Mouse (Mus musculus) stomach, embryonic 14.5 days (tissue): ENCODE data around the gene Siah3. TPM values are rescaled to one million over a fixed set of nuclear protein-coding genes. Genes with fewer than 3 reads are reported as not detected.

Experiments
- ATAC-seq: fragments of 200-750 bp; cut with Nextera tagmentation; 2 replicates; pipeline ENCODE4 v1.8.0; 2017; ENCODE audit warnings: low read depth, moderate TSS enrichment; ENCODE audit not compliant: insufficient number of reproducible peaks, insufficient read depth, low FRiP score
- H3K27ac ChIP-seq: fragments of 300-500 bp; sonication (generic); 2 replicates; pipeline ENCODE4 v1.5.1; 2014; ENCODE audit warnings: mild to moderate bottlenecking, low read length, moderate library complexity, mixed read lengths
- H3K27me3 ChIP-seq: fragments of 300-500 bp; sonication (generic); 2 replicates; pipeline ENCODE4 v1.6.1; 2014; ENCODE audit warnings: low read length, control low read depth, mixed read lengths; ENCODE audit not compliant: control insufficient read depth, insufficient read depth
- H3K36me3 ChIP-seq: fragments of 300-500 bp; sonication (generic); 2 replicates; pipeline ENCODE4 v1.6.1; 2014; ENCODE audit warnings: mild to moderate bottlenecking, control low read depth, low read length, moderate library complexity, mixed read lengths; ENCODE audit not compliant: control insufficient read depth, insufficient read depth
- H3K4me1 ChIP-seq: fragments of 300-500 bp; sonication (generic); 2 replicates; pipeline ENCODE4 v1.6.1; 2014; ENCODE audit warnings: low read length, control low read depth, mixed read lengths; ENCODE audit not compliant: control insufficient read depth, insufficient read depth
- H3K4me2 ChIP-seq: fragments of 300-500 bp; sonication (generic); replicated peaks from 2 replicates; pipeline ENCODE4 v1.6.1; 2014; ENCODE audit warnings: low read depth, low read length, control low read depth
- H3K4me3 ChIP-seq: fragments of 300-500 bp; sonication (generic); 2 replicates; pipeline ENCODE4 v1.5.1; 2014; ENCODE audit warnings: low read depth, low read length, control low read depth
- H3K9ac ChIP-seq: fragments of 300-500 bp; sonication (generic); replicated peaks from 2 replicates; pipeline ENCODE4 v1.6.1; 2014; ENCODE audit warnings: low read depth, mild to moderate bottlenecking, control low read depth, low read length, moderate library complexity, mixed read lengths
- H3K9me3 ChIP-seq: fragments of 300-500 bp; sonication (generic); 2 replicates; pipeline ENCODE4 v1.6.1; 2016; ENCODE audit warnings: low read depth, low read length, control low read depth; ENCODE audit not compliant: control insufficient read depth
- whole genome bisulfite sequencing: fragments of 180-500 bp; shearing (Covaris S2); extraction: QIAGEN DNeasy Blood & Tissue Kit; methylation state at CpG from one replicate; pipeline ENCODE4 v1.1.7; 2014; 5-methylcytosine and 5-hydroxymethylcytosine counted together
- polyA plus RNA-seq: library from polyadenylated mRNA; unstranded; fragments of >200 nt; fragmentation: Nextera tagmentation; extraction: Ambion mirVana; gene quantifications from 2 replicates; pipeline ENCODE4 v1.2.1, GENCODE M21; 2014

Gene Siah3
- polyA plus RNA-seq, 1 experiment from 2014 or later, result 0.51 TPM

DNA sequence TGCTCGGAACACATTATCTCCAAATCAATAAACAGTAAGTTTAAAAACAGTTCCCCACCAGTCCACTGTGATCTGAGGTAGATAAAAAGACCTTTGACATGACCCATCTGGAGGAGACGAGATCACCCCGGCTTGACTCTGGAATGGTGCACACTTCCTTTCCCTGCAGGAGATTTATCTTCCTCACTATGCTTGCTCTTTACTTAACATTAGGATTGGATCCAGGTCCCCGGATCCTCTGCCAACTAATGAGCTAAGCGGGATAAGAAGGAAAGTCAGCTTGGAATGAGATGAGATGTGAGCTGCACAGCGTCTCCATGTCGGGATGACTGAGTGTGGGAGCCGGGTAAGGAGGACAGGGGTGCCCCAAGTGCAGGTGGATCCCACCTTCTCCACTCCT, 46.7 kb downstream of the Siah3 start:
- H3K27ac ChIP-seq, result no peak overlapping the region
- H3K27me3 ChIP-seq, result no peaks in the 10 kb centered on the region
- no peak overlapping the region for H3K4me2 ChIP-seq
- ATAC-seq, result peak; percentile 37; the same call in 1 of the 2 replicates
- H3K36me3 ChIP-seq, result no peaks in the 10 kb centered on the region
- no peak overlapping the region for H3K4me3 ChIP-seq
- H3K4me1 ChIP-seq, result 0 out of 2 replicates have a peak, but pooled peaks cover 4% of the 10 kb centered on the region
- H3K9ac ChIP-seq, result no peak overlapping the region
- WGBS, result 33% methylated on average over 8 of the region's 8 CpGs
- no peaks in the 10 kb centered on the region for H3K9me3 ChIP-seq

DNA sequence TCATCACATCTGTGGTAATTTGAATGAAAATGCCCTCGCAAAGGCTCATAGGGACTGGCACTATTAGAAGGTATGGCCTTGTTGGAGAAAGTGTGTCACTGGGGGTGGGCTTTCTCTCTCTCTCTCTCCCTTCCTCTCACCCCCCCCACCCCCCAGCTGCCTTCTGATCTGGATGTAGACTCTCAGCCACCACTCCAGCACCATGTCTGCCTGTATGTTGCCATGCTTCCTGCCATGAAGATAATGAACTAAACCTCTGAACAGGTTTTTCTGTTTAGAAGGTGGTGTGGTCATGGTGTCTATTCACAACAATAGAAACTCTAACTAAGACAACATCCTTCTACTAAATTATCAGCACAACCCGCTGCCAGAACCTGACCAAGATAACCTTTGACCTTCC, 48.5 kb downstream of the Siah3 start:
- no peak overlapping the region for H3K4me3 ChIP-seq
- WGBS, result 49% methylated on average over 2 of the region's 2 CpGs
- no peaks in the 10 kb centered on the region for H3K27me3 ChIP-seq
- H3K27ac ChIP-seq, result no peak overlapping the region
- ATAC-seq, result no peak
- no peak overlapping the region for H3K9ac ChIP-seq
- no peak overlapping the region for H3K4me2 ChIP-seq
- 0 out of 2 replicates have a peak, but pooled peaks cover 4% of the 10 kb centered on the region for H3K4me1 ChIP-seq
- H3K9me3 ChIP-seq, result no peaks in the 10 kb centered on the region
- no peaks in the 10 kb centered on the region for H3K36me3 ChIP-seq

DNA sequence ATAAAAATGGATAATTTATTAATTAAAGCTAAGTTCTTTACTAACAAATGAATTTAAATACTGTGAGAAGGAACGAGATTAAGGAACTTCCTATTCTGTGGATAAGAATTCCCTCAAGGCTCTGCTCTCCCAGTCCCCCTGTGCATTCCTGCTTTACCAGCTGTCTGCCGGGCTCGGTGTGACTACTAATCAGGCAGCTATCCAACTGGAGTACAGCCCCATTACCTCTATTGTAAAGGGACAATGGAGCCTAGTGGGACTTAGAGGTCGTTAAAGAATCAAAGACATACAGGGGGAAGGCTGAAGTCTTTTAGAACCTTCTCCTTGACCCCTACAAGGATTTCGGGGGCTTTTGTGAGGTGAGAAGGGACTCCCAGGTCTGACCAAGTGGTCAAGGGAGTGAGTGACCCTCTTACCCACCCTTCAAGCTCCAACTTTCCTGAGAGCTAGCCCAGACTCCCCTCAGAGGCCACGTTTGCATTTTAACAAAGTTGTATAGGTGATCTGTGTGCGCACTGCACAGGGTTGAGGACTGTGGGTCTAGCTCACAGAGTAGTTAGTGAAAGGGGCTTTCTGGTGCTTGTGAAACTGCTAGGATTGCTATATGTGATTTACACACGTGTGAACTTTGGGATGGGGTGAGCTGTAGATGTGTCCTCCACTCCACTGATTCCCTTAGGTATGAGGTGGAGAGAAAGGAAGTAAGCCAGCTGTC, 49.5 kb downstream of the Siah3 start:
- Histone ChIP-seq H3K9me3 (no peaks in the 10 kb centered on the region), H3K4me2 (no peak overlapping the region), H3K36me3 (no peaks in the 10 kb centered on the region), H3K27me3 (no peaks in the 10 kb centered on the region), H3K4me1 (0 out of 2 replicates have a peak, but pooled peaks cover 4% of the 10 kb centered on the region), H3K27ac (no peak overlapping the region), H3K9ac (no peak overlapping the region), H3K4me3 (no peak overlapping the region)
- ATAC-seq, result no peak
- 53% methylated on average over 8 of the region's 8 CpGs for WGBS

DNA sequence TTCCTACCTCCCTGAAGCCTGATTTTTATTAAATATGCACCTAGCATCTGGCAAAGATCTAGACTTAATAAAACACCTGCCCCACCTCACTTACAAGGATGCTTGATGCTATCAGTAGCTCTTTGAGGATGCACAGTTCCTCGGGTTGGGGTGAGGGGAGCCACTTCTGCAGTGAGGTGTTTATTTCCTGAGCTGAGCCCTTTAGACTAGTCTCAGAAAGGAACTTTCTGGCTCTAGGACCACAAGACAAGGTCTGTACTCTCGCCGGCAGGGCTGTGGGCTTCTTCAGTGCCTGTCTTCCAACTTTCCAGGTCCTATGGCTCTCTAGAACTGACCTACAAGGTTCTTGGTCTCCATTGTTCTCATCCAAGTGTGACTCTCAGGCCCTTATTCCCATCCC, 50.5 kb downstream of the Siah3 start:
- Histone ChIP-seq H3K9ac (no peak overlapping the region), H3K27me3 (no peaks in the 10 kb centered on the region), H3K4me1 (0 out of 2 replicates have a peak, but pooled peaks cover 4% of the 10 kb centered on the region), H3K36me3 (no peaks in the 10 kb centered on the region), H3K9me3 (no peaks in the 10 kb centered on the region), H3K27ac (no peak overlapping the region), H3K4me3 (no peak overlapping the region), H3K4me2 (no peak overlapping the region)
- 74% methylated on average over 3 of the region's 3 CpGs for WGBS
- no peak for ATAC-seq

DNA sequence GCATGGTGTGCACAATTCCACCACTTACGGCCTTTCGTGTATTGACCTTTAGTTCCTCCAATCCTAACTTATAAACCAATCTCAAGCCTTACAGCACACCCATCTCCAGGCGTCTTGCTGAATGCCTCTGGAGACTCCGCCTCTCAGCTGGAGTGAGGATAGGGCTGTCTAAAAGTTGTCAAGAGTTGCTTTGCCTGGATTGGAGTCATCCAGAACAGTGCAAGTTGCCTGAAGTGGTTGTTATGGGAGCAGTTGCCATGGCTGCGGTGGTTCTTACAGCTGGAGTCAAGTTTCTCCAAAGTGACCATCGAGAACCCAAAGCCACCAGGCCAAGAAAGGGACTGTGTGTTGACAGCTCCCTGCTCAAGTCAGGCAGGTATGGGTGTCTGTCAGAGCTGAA, 54.3 kb downstream of the Siah3 start:
- Histone ChIP-seq H3K27me3 (no peaks in the 10 kb centered on the region), H3K36me3 (no peaks in the 10 kb centered on the region), H3K4me3 (no peak overlapping the region), H3K9ac (no peak overlapping the region), H3K4me1 (no peaks in the 10 kb centered on the region), H3K27ac (no peak overlapping the region), H3K9me3 (no peaks in the 10 kb centered on the region), H3K4me2 (no peak overlapping the region)
- no peak for ATAC-seq
- 81% methylated on average over 6 of the region's 6 CpGs for WGBS

DNA sequence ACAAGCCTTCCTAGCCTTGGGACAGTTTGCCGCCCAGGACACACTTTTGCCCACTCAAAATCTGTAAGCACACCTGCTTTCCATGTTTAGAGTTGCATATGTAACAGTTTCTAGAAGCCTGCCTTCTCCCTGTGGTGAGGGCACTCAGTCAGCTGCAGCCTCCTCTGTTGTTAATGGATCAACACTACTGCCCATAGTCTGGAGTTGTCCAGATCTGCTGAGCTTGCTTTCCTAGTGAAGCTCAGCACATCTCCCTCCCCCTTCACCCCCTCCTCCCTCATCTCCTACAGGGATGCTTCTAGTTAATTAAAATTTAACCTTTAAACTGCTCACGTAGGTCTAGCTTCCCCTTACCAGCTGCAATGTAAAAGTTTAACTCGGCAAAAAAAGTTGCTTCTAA, 57.2 kb downstream of the Siah3 start:
- ATAC-seq, result no peak
- H3K9me3 ChIP-seq, result no peaks in the 10 kb centered on the region
- no peaks in the 10 kb centered on the region for H3K4me1 ChIP-seq
- no peaks in the 10 kb centered on the region for H3K27me3 ChIP-seq
- H3K4me2 ChIP-seq, result no peak overlapping the region
- WGBS, result 49% methylated on average over 3 of the region's 3 CpGs
- no peak overlapping the region for H3K9ac ChIP-seq
- no peaks in the 10 kb centered on the region for H3K36me3 ChIP-seq
- no peak overlapping the region for H3K4me3 ChIP-seq
- no peak overlapping the region for H3K27ac ChIP-seq

DNA sequence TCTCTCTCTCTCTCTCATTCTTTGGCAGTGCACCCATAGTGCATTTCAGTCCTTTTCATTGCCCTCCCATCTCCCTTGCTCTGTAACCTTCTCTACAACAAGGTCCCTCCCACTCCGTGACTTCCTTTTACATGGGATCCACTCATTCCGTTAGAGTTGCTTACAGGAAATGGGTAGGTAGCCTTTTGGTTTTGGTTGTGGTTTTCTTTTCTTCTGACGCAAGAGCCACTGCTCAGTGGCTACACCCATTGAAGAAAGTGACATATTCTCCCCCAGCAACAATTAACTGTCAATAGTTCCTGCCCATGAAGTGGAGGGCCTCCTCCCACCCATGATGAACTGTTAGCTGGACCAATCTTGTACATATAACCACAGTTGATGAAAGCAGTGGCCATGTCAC, 60.4 kb downstream of the Siah3 start:
- Histone ChIP-seq H3K4me3 (no peak overlapping the region), H3K9ac (no peak overlapping the region), H3K27me3 (no peaks in the 10 kb centered on the region), H3K4me1 (no peaks in the 10 kb centered on the region), H3K4me2 (no peak overlapping the region), H3K27ac (no peak overlapping the region), H3K9me3 (no peaks in the 10 kb centered on the region), H3K36me3 (no peaks in the 10 kb centered on the region)
- WGBS, result 80% methylated on average over 3 of the region's 3 CpGs
- no peak for ATAC-seq

DNA sequence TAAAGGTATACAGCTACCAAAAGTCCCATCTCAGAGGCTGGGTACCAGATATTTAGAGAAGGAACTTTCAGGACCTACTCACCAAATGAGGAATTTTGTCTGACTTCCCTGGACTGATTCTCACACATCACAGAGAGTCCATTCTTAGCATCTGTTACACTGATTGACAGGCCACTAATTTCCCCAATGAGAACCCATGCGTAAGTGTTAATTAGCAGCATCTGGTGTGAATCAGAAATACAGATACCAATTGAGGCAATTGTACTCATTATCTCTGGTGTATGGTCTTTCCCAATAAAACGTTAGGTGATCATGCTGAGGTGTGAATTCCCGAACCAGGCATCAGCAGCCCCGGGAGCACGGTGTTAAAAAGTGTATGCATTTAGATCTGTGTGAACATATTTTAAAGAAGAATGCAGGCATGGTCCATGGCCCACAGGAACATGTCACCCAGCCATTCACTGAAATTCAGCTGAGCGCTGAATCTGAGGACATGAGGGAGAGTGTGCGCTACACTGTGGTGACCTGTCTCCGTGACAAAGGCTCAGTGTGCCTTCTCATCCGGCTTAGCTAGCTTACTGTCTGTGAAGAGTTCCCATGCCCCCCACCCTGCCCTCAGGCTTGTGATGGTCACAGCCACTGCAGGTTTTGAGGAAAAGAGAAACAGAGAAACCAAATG, 61.3 kb downstream of the Siah3 start:
- 79% methylated on average over 9 of the region's 9 CpGs for WGBS
- Histone ChIP-seq H3K9me3 (no peaks in the 10 kb centered on the region), H3K36me3 (no peaks in the 10 kb centered on the region), H3K4me2 (no peak overlapping the region), H3K4me3 (no peak overlapping the region), H3K4me1 (no peaks in the 10 kb centered on the region), H3K27ac (no peak overlapping the region), H3K9ac (no peak overlapping the region), H3K27me3 (no peaks in the 10 kb centered on the region)
- no peak for ATAC-seq
